Mouse (Mus musculus) embryonic facial prominence, embryonic 14.5 days (tissue): ENCODE results near the gene Kcna10. TPM values are rescaled to one million over a fixed set of nuclear protein-coding genes. Genes with fewer than 3 reads are reported as not detected.

Experiments
- ATAC-seq: fragments of 200-750 bp; cut with Nextera tagmentation; 2 replicates; pipeline ENCODE4 v1.8.0; 2017; ENCODE audit warnings: low read depth, moderate number of reproducible peaks, moderate TSS enrichment
- DNase-seq: peaks from one replicate; pipeline ENCODE4 v3.0.0-alpha.2; 2015; ENCODE audit warnings: low spot score
- H3K27ac ChIP-seq: fragments of 300-500 bp; sonication (generic); replicated peaks from 2 replicates; pipeline ENCODE4 v1.5.1; 2014; ENCODE audit warnings: low read depth, mild to moderate bottlenecking, low read length, moderate library complexity
- H3K27me3 ChIP-seq: fragments of 300-500 bp; sonication (generic); replicated peaks from 2 replicates; pipeline ENCODE4 v1.6.1; 2014; ENCODE audit warnings: low read length; ENCODE audit not compliant: control insufficient read depth, insufficient read depth
- H3K36me3 ChIP-seq: fragments of 300-500 bp; sonication (generic); 2 replicates; pipeline ENCODE4 v1.6.1; 2014; ENCODE audit warnings: low read length, mixed read lengths; ENCODE audit not compliant: control insufficient read depth, insufficient read depth
- H3K4me1 ChIP-seq: fragments of 300-500 bp; sonication (generic); 2 replicates; pipeline ENCODE4 v1.6.1; 2014; ENCODE audit warnings: antibody characterized with exemption, low read length; ENCODE audit not compliant: control insufficient read depth, insufficient read depth
- H3K4me2 ChIP-seq: fragments of 300-500 bp; sonication (generic); 2 replicates; pipeline ENCODE4 v1.6.1; 2014; ENCODE audit warnings: low read depth, mild to moderate bottlenecking, low read length, moderate library complexity, mixed read lengths
- H3K4me3 ChIP-seq: fragments of 300-500 bp; sonication (generic); 2 replicates; pipeline ENCODE4 v1.5.1; 2014; ENCODE audit warnings: low read depth, mild to moderate bottlenecking, low read length
- H3K9ac ChIP-seq: fragments of 300-500 bp; sonication (generic); 2 replicates; pipeline ENCODE4 v1.6.1; 2014; ENCODE audit warnings: low read depth, mild to moderate bottlenecking, low read length, moderate library complexity, mixed read lengths
- H3K9me3 ChIP-seq: fragments of 300-500 bp; sonication (generic); 2 replicates; pipeline ENCODE4 v1.6.1; 2016; ENCODE audit warnings: low read length; ENCODE audit not compliant: control insufficient read depth
- WGBS: fragments of 180-500 bp; shearing (Covaris S2); extraction: QIAGEN DNeasy Blood & Tissue Kit; methylation state at CpG from one replicate; pipeline ENCODE4 v1.1.7; 2014; 5-methylcytosine and 5-hydroxymethylcytosine counted together
- polyA plus RNA-seq: library from polyadenylated mRNA; unstranded; fragments of >200 nt; fragmentation: Nextera tagmentation; extraction: Ambion mirVana; gene quantifications from 2 replicates; pipeline ENCODE4 v1.2.1, GENCODE M21; 2014

The Kcna10 gene
- polyA plus RNA-seq, 1 experiment from 2014 or later: not detected

GRCm38 (mm10) chr3:107206490-107207150, 23.8 kb downstream of the Kcna10 start:
- H3K4me1 ChIP-seq: no peaks in the 10 kb centered on the region
- ATAC-seq (no peak), DNase-seq (no peak)
- H3K4me2 ChIP-seq: no peak overlapping the region
- H3K9ac ChIP-seq: no peak overlapping the region
- WGBS: 36% methylated on average over 4 of the region's 4 CpGs
- H3K27me3 ChIP-seq: no peaks in the 10 kb centered on the region
- no peaks in the 10 kb centered on the region for H3K9me3 ChIP-seq
- H3K36me3 ChIP-seq: no peaks in the 10 kb centered on the region
- H3K4me3 ChIP-seq: no peak overlapping the region
- no peak overlapping the region for H3K27ac ChIP-seq

GRCm38 (mm10) chr3:107207625-107208253, 24.9 kb downstream of the Kcna10 start:
- DNase-seq: no peak

GRCm38 (mm10) chr3:107214606-107215005, 31.8 kb downstream of the Kcna10 start:
- H3K9ac ChIP-seq: no peak overlapping the region
- H3K4me3 ChIP-seq: no peak overlapping the region
- 75% methylated on average over 5 of the region's 5 CpGs for WGBS
- H3K4me2 ChIP-seq: no peak overlapping the region
- no peaks in the 10 kb centered on the region for H3K36me3 ChIP-seq
- no peaks in the 10 kb centered on the region for H3K27me3 ChIP-seq
- no peak for ATAC-seq
- no peak for DNase-seq
- H3K4me1 ChIP-seq: no peaks in the 10 kb centered on the region
- no peaks in the 10 kb centered on the region for H3K9me3 ChIP-seq
- no peak overlapping the region for H3K27ac ChIP-seq

More at GRCm38 (mm10) chr3:107207625-107208253, 24.9 kb downstream of the Kcna10 start:
- Histone ChIP-seq H3K36me3 (no peaks in the 10 kb centered on the region), H3K4me3 (no peak overlapping the region), H3K27ac (no peak overlapping the region), H3K4me1 (no peaks in the 10 kb centered on the region), H3K9me3 (no peaks in the 10 kb centered on the region), H3K4me2 (no peak overlapping the region), H3K27me3 (no peaks in the 10 kb centered on the region), H3K9ac (no peak overlapping the region)
- ATAC-seq: no peak
- WGBS: 66% methylated on average over 7 of the region's 7 CpGs

GRCm38 (mm10) chr3:107216400-107217100, 33.7 kb downstream of the Kcna10 start:
- no peaks in the 10 kb centered on the region for H3K36me3 ChIP-seq
- H3K27me3 ChIP-seq: no peaks in the 10 kb centered on the region
- DNase-seq (no peak), ATAC-seq (no peak)
- H3K4me3 ChIP-seq: no peak overlapping the region
- H3K9ac ChIP-seq: no peak overlapping the region
- no peak overlapping the region for H3K4me2 ChIP-seq
- no peaks in the 10 kb centered on the region for H3K4me1 ChIP-seq
- no peak overlapping the region for H3K27ac ChIP-seq
- H3K9me3 ChIP-seq: no peaks in the 10 kb centered on the region
- WGBS: 72% methylated on average over 8 of the region's 8 CpGs

- Histone ChIP-seq H3K9me3 (no peaks in the 10 kb centered on the region), H3K4me3 (no peak overlapping the region), H3K27ac (no peak overlapping the region), H3K9ac (no peak overlapping the region), H3K4me2 (no peak overlapping the region), H3K36me3 (no peaks in the 10 kb centered on the region), H3K27me3 (no peaks in the 10 kb centered on the region), H3K4me1 (no peaks in the 10 kb centered on the region)
- DNase-seq (no peak), ATAC-seq (no peak)
- 83% methylated on average over 3 of the region's 3 CpGs for WGBS
Measured at GRCm38 (mm10) chr3:107217101-107217480, 34.2 kb downstream of the Kcna10 start.

- Histone ChIP-seq H3K36me3 (no peaks in the 10 kb centered on the region), H3K27me3 (no peaks in the 10 kb centered on the region), H3K4me1 (no peaks in the 10 kb centered on the region), H3K4me2 (no peak overlapping the region), H3K4me3 (no peak overlapping the region), H3K9ac (no peak overlapping the region), H3K9me3 (no peaks in the 10 kb centered on the region), H3K27ac (no peak overlapping the region)
- ATAC-seq (no peak), DNase-seq (no peak)
- 86% methylated on average over 7 of the region's 7 CpGs for WGBS
Measured at GRCm38 (mm10) chr3:107218572-107218971, 35.7 kb downstream of the Kcna10 start.

- no peak for ATAC-seq
Measured at GRCm38 (mm10) chr3:107221608-107222007, 38.8 kb downstream of the Kcna10 start, which contains the start of gene Cym. Cym (minus strand) TSS chr3:107221732.

GRCm38 (mm10) chr3:107223230-107223629, 40.4 kb downstream of the Kcna10 start:
- 76% methylated on average over 1 of the region's 1 CpGs for WGBS
- Histone ChIP-seq H3K27me3 (no peaks in the 10 kb centered on the region), H3K4me3 (no peak overlapping the region), H3K9me3 (peaks cover 3% of the 10 kb centered on the region; the same call in 1 of the 2 replicates), H3K4me2 (no peak overlapping the region), H3K4me1 (no peaks in the 10 kb centered on the region), H3K36me3 (no peaks in the 10 kb centered on the region), H3K27ac (no peak overlapping the region), H3K9ac (no peak overlapping the region)
- DNase-seq (no peak), ATAC-seq (no peak)

More at GRCm38 (mm10) chr3:107221608-107222007, 38.8 kb downstream of the Kcna10 start, which contains the start of gene Cym:
- 85% methylated on average over 10 of the region's 10 CpGs for WGBS
- Histone ChIP-seq H3K4me3 (no peak within 1 kb of the TSS), H3K9me3 (peaks cover 3% of the 10 kb centered on the region; the same call in 1 of the 2 replicates), H3K36me3 (no peaks in the 10 kb centered on the region), H3K4me1 (no peaks in the 10 kb centered on the region), H3K4me2 (no peak within 1 kb of the TSS), H3K27me3 (no peaks in the 10 kb centered on the region), H3K27ac (no peak within 1 kb of the TSS), H3K9ac (no peak within 1 kb of the TSS)
- DNase-seq: no peak
